Mouse (Mus musculus) layer of hippocampus, postnatal 36 days (tissue): Measurements from ENCODE around the gene Nkg7. TPM values are rescaled to one million over a fixed set of nuclear protein-coding genes. Genes with fewer than 3 reads are reported as not detected.

Experiments used
- microRNA-seq, 2 experiments: library from miRNA; unstranded; fragments of <30 nt; microRNA quantifications; one replicate each; pipeline ENCODE4 v1.2.0; 2021
- total RNA-seq, 2 experiments: library from RNA; stranded (reverse); gene quantifications; 2 replicates each; pipeline ENCODE4 v1.2.3; 2021

Nkg7 gene
- total RNA-seq, 2 experiments from 2014 or later: not detected

Small RNA genes within 50 kb of the gene (microRNA-seq; reads per million reads assigned to microRNA genes)
- gene Mir7051: 0.21 to 1.8 reads per million in 2 experiments

Other genes starting within 250 kb of the Nkg7 start
- gene Zfp715, start 123.8 kb upstream of the Nkg7 start, total RNA-seq: 10 to 100 TPM; 25.3 to 26.2 TPM
- gene Siglecf, start 85.7 kb upstream of the Nkg7 start, total RNA-seq: under 1 TPM; 0.57 to 0.68 TPM
- gene Siglecg, start 28.9 kb upstream of the Nkg7 start, total RNA-seq: not detected
- not detected for gene Lim2, start 9.4 kb upstream of the Nkg7 start, total RNA-seq
- not detected for gene Cldnd2, start 3.7 kb downstream of the Nkg7 start, total RNA-seq
- 10 to 100 TPM; 68.4 to 74.4 TPM for gene Etfb, start 7.0 kb downstream of the Nkg7 start, total RNA-seq
- under 1 TPM; 0.80 to 0.86 TPM for gene Gm45233, start 7.1 kb downstream of the Nkg7 start, total RNA-seq
- 1 to 10 TPM; 2.3 to 3.0 TPM for gene Vsig10l, start 26.1 kb downstream of the Nkg7 start, total RNA-seq
- gene Iglon5, start 53.0 kb downstream of the Nkg7 start, total RNA-seq: 10 to 100 TPM; 22.7 to 23.6 TPM
- gene 4931406B18Rik, start 68.9 kb downstream of the Nkg7 start, total RNA-seq: not detected
- 1 to 10 TPM; 4.2 TPM for gene Cd33, start 107.4 kb downstream of the Nkg7 start, total RNA-seq
- 1 to 10 TPM; 5.5 to 6.6 TPM for gene Zfp658, start 125.2 kb downstream of the Nkg7 start, total RNA-seq
- gene Zfp719, start 142.5 kb downstream of the Nkg7 start, total RNA-seq: 10 to 100 TPM; 22.0 to 22.1 TPM
- gene Zfp819, start 170.1 kb downstream of the Nkg7 start, total RNA-seq: under 1 TPM; 0.15 to 0.20 TPM
- gene Ceacam18, start 197.6 kb downstream of the Nkg7 start, total RNA-seq: under 1 TPM in 1 of 2 experiments, not detected in 1; 0.25 TPM
- 1 to 10 TPM in 1 of 2 experiments, under 1 TPM in 1; 0.83 to 1.4 TPM for gene Siglece, start 223.1 kb downstream of the Nkg7 start, total RNA-seq
- 10 to 100 TPM; 11.7 to 11.8 TPM for gene Ctu1, start 234.9 kb downstream of the Nkg7 start, total RNA-seq